8 mouse cellular contexts compared by ENCODE assay signal in genomic region chr7:112180235-112180705, GRCm38 (mm10). TPM values are rescaled to one million over a fixed set of nuclear protein-coding genes. Genes with fewer than 3 reads are reported as not detected.
DNase-seq lines count a peak whose midpoint lies in the region; ATAC-seq lines count a peak whose summit lies in the region.

No protein-coding gene starts in this region.

- peak overlapping the region; percentile 63 for H3K27ac ChIP-seq in forebrain, embryonic 10.5 days
- 0 out of 2 replicates have a peak overlapping the region, but pooled peaks have one; percentile 29 for H3K27ac ChIP-seq in heart, embryonic 15.5 days
- H3K27ac ChIP-seq in liver, embryonic 12.5 days, result no peak overlapping the region
- no peak overlapping the region for H3K27ac ChIP-seq in stomach, embryonic 15.5 days

- no peaks in the 10 kb centered on the region for H3K27me3 ChIP-seq in forebrain, embryonic 10.5 days (ENCODE audit: poor library complexity, severe bottlenecking)
- no peaks in the 10 kb centered on the region for H3K27me3 ChIP-seq in heart, embryonic 15.5 days
- no peaks in the 10 kb centered on the region for H3K27me3 ChIP-seq in liver, embryonic 12.5 days (replicated peaks)
- no peaks in the 10 kb centered on the region for H3K27me3 ChIP-seq in stomach, embryonic 15.5 days (replicated peaks)

- peak overlapping the region; percentile 28 for H3K4me3 ChIP-seq in forebrain, embryonic 10.5 days
- 0 out of 2 replicates have a peak overlapping the region, but pooled peaks have one; percentile 16 for H3K4me3 ChIP-seq in heart, embryonic 15.5 days
- H3K4me3 ChIP-seq in liver, embryonic 12.5 days, result no peak overlapping the region
- H3K4me3 ChIP-seq in stomach, embryonic 15.5 days (replicated peaks), result no peak overlapping the region

- H3K36me3 ChIP-seq in forebrain, embryonic 10.5 days (replicated peaks), result no peaks in the 10 kb centered on the region
- no peaks in the 10 kb centered on the region for H3K36me3 ChIP-seq in heart, embryonic 15.5 days
- no peaks in the 10 kb centered on the region for H3K36me3 ChIP-seq in liver, embryonic 12.5 days
- no peaks in the 10 kb centered on the region for H3K36me3 ChIP-seq in stomach, embryonic 15.5 days

- peak overlapping the region; percentile 29; the same call in 1 of the 2 replicates for H3K9ac ChIP-seq in heart, embryonic 15.5 days
- H3K9ac ChIP-seq in liver, embryonic 12.5 days, result no peak overlapping the region
- H3K9ac ChIP-seq in stomach, embryonic 15.5 days, result no peak overlapping the region

- H3K9me3 ChIP-seq in forebrain, embryonic 10.5 days, result no peaks in the 10 kb centered on the region
- H3K9me3 ChIP-seq in heart, embryonic 15.5 days (replicated peaks), result no peaks in the 10 kb centered on the region
- no peaks in the 10 kb centered on the region for H3K9me3 ChIP-seq in liver, embryonic 12.5 days (replicated peaks)
- no peaks in the 10 kb centered on the region for H3K9me3 ChIP-seq in stomach, embryonic 15.5 days

- 19% methylated on average over 10 of the region's 10 CpGs for WGBS in forebrain, embryonic 10.5 days
- 5% methylated on average over 10 of the region's 10 CpGs for WGBS in heart, embryonic 15.5 days
- WGBS in liver, embryonic 12.5 days (ENCODE audit: insufficient replicate concordance), result 9% methylated on average over 8 of the region's 10 CpGs
- 14% methylated on average over 9 of the region's 10 CpGs for WGBS in stomach, embryonic 15.5 days

- peak; percentile 70 for DNase-seq in CD4-positive helper T cell, adult 2 months (ENCODE audit: low read depth, low spot score)
- peak; percentile 54 for DNase-seq in brain, embryonic 18.5 days (ENCODE audit: low read depth, low spot score)
- peak; percentile 84 for DNase-seq in forebrain, embryonic 10.5 days (ENCODE audit: extremely low spot score, low spot score)
- peak; percentile 89 for DNase-seq in kidney, postnatal 14 days
- peak; percentile 84 for DNase-seq in neural tube, embryonic 10.5 days (ENCODE audit: extremely low spot score, low spot score)

- ATAC-seq in heart, embryonic 15.5 days (replicated peaks; ENCODE audit: insufficient number of reproducible peaks, insufficient read depth, low FRiP score, low read depth), result peak; percentile 77
- peak; percentile 53 for ATAC-seq in liver, embryonic 12.5 days
- peak; percentile 70 for ATAC-seq in stomach, embryonic 15.5 days (ENCODE audit: insufficient read depth, low FRiP score, low read depth)

- peak overlapping the region; percentile 51 for H3K4me2 ChIP-seq in heart, embryonic 15.5 days
- peak overlapping the region; percentile 38; the same call in 1 of the 2 replicates for H3K4me2 ChIP-seq in liver, embryonic 12.5 days
- H3K4me2 ChIP-seq in stomach, embryonic 15.5 days, result peak overlapping the region; percentile 38; the same call in 1 of the 2 replicates

- H3K4me1 ChIP-seq in forebrain, embryonic 10.5 days, result peaks cover 5% of the 10 kb centered on the region
- H3K4me1 ChIP-seq in heart, embryonic 15.5 days (replicated peaks), result peaks cover 7% of the 10 kb centered on the region
- H3K4me1 ChIP-seq in liver, embryonic 12.5 days, result 0 out of 2 replicates have a peak, but pooled peaks cover 5% of the 10 kb centered on the region
- H3K4me1 ChIP-seq in stomach, embryonic 15.5 days, result peaks cover 7% of the 10 kb centered on the region; the same call in 1 of the 2 replicates

RNA-seq across cellular contexts. Expression of gene Dkk3, which starts 21.4 kb away (rescaled TPM):
- polyA plus RNA-seq in forebrain, embryonic 10.5 days (2016; fragmentation: Nextera tagmentation; extraction: Ambion mirVana), result 14.3 and 15.0 TPM in 2 replicates
- 75.1 and 88.2 TPM in 2 replicates for polyA plus RNA-seq in heart, embryonic 15.5 days (2015; fragmentation: Nextera tagmentation; extraction: Ambion mirVana)
- 7.3 and 7.5 TPM in 2 replicates for polyA plus RNA-seq in liver, embryonic 12.5 days (2016; fragmentation: Nextera tagmentation; extraction: Ambion mirVana)
- 30.7 and 33.1 TPM in 2 replicates for polyA plus RNA-seq in stomach, embryonic 15.5 days (2015; fragmentation: Nextera tagmentation; extraction: Ambion mirVana)

RNA-seq across cellular contexts. Expression of gene Mical2, which starts 45.4 kb away (rescaled TPM):
- polyA plus RNA-seq in forebrain, embryonic 10.5 days (2016; fragmentation: Nextera tagmentation; extraction: Ambion mirVana), result 0.87 and 0.88 TPM in 2 replicates
- polyA plus RNA-seq in heart, embryonic 15.5 days (2015; fragmentation: Nextera tagmentation; extraction: Ambion mirVana), result 132 and 134 TPM in 2 replicates
- 3.4 and 4.1 TPM in 2 replicates for polyA plus RNA-seq in liver, embryonic 12.5 days (2016; fragmentation: Nextera tagmentation; extraction: Ambion mirVana)
- 12.5 and 12.7 TPM in 2 replicates for polyA plus RNA-seq in stomach, embryonic 15.5 days (2015; fragmentation: Nextera tagmentation; extraction: Ambion mirVana)

Comparison
In these comparisons a context has a peak if more than half of its experiments do, and no peak if none do; other contexts are left out.
1. H3K27ac ChIP-seq: peak in forebrain, embryonic 10.5 days (single experiment) and heart, embryonic 15.5 days (single experiment); none in liver, embryonic 12.5 days (single experiment) and stomach, embryonic 15.5 days (single experiment).
2. H3K4me3 ChIP-seq: peak in forebrain, embryonic 10.5 days (single experiment) and heart, embryonic 15.5 days (single experiment); none in liver, embryonic 12.5 days (single experiment) and stomach, embryonic 15.5 days (single experiment).
3. Peak in every context shown above with its lines, with median percentiles within 50 percentile points of each other: DNase-seq, ATAC-seq and H3K4me2 ChIP-seq.